Mouse (Mus musculus): ENCODE data around the gene Nol12. TPM values are rescaled to one million over a fixed set of nuclear protein-coding genes. Genes with fewer than 3 reads are reported as not detected.

The Nol12 gene
- polyA plus RNA-seq, 1 experiment: 24.3 TPM

DNA sequence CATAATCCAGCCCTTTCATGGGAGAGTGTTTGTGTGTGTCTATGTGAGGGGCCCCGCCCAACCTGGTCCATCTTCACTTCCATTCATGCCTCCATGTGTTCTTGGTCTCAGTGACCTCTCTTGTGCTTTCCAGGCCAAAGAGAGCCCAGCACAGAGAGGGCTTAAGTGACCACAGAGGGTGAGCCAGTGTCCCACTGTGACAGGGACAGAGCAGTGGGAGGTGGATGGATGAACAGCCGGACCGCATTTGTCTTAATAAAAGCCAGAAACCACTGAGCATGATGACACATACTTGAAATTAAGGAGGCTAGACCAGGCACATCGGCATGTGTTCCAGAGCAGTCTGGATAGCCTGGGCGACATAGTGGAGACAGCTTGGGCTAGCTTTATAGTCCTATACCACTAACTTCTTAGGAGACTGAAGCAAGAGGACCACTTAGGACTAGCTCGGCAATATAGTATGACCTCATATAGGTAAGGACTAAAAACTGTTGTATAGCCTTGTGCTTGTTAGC is 4.5 kb upstream of the Nol12 start:
- no peak for TF ChIP-seq GATA1 (IDR thresholded peaks at IDR 0.05; ENCODE audit: low read length)

DNA sequence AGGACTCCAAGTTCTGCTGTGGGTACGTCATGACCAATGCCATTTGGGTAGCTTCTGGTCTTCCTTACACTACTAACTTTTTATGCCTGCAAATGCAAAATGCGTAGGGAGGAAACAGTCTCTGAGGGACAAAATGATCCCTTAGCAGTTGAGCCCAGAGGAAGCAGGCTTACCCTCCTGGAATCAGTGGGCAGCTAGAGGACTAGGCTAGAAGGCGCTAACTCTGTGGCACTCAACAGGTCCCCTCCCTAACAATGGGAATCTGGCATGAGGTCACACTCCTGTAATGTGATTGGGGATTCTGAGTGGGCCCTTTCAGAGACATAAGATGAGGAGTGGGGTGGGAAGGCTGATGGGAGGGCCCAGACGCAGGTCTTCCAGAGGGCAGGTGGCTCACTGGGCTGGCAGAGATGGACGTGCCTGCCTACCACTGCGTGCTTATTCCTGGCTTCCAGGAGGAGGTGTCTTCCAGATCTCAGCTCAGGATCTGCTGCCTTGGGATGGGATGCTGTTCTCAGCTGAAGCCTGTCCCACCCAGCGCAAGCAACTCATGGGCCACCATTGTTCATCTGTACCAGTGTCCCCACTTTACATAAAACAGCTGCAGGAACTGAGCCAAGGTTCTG is 3.8 kb upstream of the Nol12 start:
- no peak for TF ChIP-seq GATA1 (IDR thresholded peaks at IDR 0.05; ENCODE audit: low read length)

DNA sequence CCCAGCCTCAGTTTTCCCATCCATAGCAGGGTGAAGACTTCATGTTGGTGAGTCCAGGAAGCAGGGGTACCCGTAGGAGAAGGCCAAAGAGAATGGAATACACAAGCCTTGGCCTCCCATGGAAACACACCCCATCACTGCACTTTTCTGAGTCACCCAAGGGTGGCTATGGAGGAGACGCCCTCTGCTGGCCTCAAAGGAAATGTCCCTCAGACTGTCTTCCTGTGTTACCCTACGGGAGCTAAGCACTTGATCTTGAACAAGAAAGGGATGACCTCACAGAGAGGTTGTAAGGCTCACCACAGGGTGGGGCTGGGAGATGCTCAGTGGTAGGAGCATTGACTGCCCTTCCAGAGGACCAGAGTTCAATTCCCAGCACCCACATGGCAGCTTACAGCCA is 3.2 kb upstream of the Nol12 start:
- TF ChIP-seq GATA1 (IDR thresholded peaks at IDR 0.05; ENCODE audit: low read length): no peak

DNA sequence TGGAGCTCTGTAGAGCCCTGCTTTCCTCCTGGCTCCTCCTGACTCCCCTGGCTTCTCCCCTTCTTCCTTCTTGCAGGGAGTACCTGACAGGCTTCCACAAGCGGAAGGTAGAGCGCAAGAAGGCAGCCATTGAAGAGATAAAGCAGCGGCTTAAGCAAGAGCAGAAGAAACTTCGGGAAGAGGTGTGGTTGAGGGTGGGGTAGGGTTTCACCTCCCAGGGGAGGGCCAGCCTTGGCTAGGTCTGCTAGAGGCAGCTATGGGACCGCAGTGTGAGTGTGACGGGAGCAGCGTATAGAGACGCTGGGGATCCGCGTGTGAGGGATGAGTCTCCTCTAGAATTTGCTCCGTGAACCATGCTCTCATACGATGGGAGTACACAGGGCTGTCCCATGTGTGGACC is 1.7 kb downstream of the Nol12 start:
- TF ChIP-seq GATA1 (IDR thresholded peaks at IDR 0.05; ENCODE audit: low read length): no peak

DNA sequence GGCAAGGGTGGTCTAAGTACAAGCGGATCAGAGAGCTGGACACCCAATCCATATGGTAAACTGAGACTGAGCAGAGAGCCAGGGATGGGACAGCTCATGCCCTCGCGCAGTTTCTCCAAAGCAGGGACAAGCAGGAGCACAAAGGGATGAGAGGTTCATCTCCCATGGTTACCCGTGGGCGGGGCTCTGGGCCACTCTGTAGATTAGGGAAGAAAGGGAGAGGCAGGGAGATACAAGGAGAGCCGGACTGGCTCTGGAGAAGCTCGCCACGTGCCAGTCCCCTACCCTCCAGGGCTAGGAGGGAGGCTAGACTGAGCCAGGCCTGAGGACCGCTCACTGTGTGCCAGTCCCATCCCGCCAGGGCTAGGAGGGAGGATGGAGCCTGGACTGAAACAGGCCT is 2.6 kb downstream of the Nol12 start:
- no peak for TF ChIP-seq GATA1 (IDR thresholded peaks at IDR 0.05; ENCODE audit: low read length)

DNA sequence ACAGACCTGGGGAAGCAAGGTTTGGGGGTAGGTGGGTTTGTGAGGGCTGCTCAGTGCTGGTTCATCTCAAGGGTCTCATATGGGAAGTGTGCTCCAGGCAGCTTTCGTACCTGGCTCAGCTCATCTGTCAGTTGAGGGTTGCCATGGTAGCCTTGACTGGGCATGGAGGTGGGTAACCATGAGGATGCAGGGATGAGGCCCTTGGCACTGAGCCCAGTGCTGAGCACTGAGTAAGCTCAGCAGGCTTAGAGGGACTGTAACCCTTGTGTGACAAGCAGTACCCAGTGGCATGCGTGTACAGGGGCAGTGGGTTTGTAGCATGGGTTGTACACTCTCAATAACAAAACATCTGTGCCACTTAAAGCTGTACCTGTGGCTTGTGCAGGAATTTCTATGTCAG is 3.2 kb downstream of the Nol12 start:
- no peak for TF ChIP-seq GATA1 (IDR thresholded peaks at IDR 0.05; ENCODE audit: low read length)

DNA sequence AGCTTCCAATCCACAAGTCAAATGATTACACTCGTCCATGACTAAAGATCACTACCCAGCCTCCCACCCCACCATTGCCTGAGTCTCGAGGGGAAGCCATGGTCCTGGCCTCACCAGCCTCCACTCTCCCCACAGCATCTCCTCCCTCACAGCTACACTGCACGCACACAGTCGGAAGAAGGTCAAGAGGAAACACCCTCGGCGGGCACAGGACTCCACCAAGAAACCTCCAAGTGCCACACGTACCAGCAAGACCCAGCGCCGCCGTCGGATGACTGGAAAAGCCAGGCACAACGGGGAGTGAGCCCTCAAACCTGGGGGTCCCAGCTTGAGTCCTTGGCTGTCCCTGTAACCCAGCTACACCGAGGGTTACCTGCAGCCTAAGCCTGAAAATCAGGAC is 5.6 kb downstream of the Nol12 start:
- TF ChIP-seq GATA1 (IDR thresholded peaks at IDR 0.05; ENCODE audit: low read length): no peak

DNA sequence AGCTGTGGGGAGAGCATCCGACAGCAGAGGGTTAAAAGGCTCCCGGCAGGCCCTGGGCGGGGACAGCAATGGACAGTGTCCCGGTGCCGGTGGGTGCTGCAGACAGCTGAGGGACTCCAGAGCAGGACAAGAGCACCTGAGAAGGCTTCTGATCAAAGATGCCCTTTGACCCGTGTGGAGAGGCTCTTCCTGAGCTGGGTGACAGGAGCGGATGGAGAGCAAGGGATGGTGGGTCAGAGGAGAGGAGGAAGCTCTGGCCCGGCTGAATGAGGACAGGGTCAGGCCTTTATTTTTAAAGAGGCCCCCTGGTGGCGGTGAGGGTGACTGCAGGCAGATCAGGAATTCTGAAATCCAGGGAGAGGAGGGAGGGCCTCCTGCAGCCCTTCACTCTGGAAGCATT is 7.9 kb downstream of the Nol12 start:
- TF ChIP-seq GATA1 (IDR thresholded peaks at IDR 0.05; ENCODE audit: low read length): no peak

DNA sequence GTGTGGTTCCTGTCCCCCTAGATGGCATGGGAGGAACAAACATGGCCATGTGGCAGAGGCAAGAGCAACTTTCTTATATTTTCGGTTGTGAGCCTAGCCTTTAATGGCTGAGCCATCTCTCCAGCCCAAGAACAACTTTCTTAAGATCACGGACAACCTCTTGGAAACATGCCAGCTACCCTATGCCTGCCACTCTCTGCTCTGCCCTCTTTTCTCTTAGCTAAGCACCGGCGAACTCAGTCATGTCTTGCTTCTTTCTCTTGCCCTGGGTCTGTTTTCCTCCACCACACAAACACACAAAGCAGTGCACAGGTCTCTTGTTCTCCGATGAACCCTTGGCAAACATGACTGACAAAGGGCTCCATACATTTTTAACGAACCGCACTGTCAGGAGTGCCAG is 11.5 kb downstream of the Nol12 start:
- no peak for TF ChIP-seq GATA1 (IDR thresholded peaks at IDR 0.05; ENCODE audit: low read length)

DNA sequence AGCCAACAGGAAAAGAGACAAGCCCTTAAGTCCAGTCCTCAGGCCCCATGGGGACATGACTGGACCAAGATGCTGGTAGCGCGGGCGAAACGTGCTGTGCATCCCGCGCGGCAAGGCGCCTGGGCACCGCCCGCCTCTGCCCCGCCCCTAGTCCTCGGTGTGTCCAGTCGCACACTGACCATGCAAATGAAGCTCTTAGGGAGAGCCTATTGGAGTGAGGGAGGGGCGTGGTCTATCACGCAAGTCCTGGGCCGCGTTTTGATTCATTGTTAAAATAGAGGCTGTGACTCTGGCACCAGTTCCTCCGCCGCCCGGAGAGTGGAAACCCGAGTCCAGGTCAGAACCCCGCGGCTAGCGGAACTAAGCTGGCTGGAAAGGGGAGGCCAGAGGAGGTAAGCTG is 12.9 kb downstream of the Nol12 start, which contains the start of gene Triobp:
Gene Triobp, plus strand, starts transcription at position 68 of the 400 bp plus-strand sequence.
- TF ChIP-seq GATA1 (IDR thresholded peaks at IDR 0.05; ENCODE audit: low read length): no peak

DNA sequence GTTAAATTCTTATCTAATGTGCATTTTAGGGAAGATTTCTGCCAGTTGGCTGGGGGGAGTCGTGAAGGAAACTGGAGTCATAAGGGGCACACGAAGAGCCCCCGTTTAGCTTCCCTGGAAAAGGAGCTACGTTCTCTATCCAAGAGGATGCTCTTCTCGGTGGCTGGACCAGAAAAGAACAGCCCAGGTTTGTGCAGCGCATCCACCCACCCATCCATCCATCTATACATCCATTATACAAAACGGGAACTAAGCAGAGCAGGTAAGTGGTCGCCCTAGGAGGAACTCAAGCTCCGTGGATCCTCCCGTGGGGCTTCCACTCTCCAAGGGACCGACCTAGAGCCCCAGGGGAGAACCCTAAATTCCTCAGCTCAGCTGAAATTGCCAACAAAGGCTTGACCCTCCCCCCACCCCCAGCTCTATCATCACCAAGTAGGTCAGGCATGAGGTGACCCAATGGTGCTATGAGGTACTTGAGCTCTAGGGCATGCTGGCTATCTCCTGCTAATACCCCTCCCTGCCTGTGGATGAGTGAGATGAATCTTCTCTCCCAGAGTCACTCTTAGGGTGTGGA is 13.5 kb downstream of the Nol12 start:
- TF ChIP-seq GATA1 (IDR thresholded peaks at IDR 0.05; ENCODE audit: low read length): no peak

DNA sequence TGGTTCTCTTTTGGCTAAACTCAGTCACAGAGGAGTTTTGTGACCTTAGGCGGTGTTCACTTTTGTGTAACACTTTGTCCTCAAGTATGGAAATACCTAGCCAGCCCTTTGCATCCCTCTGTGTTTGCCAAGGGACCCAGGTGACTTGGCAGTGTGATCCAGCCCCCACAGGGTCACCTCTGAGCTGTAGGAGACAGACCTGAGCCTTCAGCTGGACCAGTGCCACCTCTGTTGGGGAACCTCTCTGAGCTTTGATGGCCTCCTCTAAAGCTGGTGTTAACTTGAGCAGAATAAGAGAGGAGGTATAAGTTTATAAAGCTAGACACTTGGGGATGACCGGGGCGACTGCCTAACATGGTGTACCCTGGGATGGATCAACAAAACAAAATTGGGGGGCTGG is 14.2 kb downstream of the Nol12 start:
- no peak for TF ChIP-seq GATA1 (IDR thresholded peaks at IDR 0.05; ENCODE audit: low read length)

DNA sequence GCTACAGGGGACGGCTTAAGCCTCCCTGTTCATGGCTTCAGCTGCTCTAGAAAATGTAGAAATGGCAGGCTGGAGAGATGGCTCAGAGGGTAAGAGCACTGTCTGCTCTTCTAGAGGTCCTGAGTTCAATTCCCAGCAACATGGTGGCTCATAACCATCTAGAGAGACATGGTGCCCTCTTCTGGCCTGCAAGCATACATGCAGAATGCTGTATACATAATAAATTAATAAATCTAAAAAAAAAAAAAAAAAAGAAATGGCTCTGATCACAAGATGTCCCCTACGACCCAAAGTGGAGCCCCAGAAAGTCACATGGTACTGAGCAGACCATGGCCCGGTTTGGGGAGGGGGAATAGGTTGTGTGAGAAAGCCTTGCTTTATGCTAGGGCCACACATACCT is 20.9 kb downstream of the Nol12 start:
- TF ChIP-seq GATA1 (IDR thresholded peaks at IDR 0.05; ENCODE audit: low read length): no peak

DNA sequence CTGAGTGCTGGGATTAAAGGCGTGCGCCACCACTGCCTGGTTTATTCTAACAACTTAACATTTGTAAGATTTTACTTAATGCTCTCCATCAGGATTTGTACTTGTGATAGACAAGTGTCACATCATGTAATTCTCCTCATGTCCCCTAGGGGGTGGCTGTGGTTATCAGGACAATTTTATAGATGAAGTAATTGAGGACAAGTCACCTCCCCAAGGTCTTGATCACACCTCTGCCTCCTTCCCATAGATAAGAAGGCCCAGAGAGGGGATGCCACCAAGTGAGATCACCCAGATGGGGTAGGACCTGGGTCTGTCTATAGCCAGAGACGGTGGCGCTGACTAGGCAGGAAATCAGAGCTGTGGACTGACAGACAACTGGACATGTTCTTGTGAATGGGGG is 21.6 kb downstream of the Nol12 start:
- no peak for TF ChIP-seq GATA1 (IDR thresholded peaks at IDR 0.05; ENCODE audit: low read length)

DNA sequence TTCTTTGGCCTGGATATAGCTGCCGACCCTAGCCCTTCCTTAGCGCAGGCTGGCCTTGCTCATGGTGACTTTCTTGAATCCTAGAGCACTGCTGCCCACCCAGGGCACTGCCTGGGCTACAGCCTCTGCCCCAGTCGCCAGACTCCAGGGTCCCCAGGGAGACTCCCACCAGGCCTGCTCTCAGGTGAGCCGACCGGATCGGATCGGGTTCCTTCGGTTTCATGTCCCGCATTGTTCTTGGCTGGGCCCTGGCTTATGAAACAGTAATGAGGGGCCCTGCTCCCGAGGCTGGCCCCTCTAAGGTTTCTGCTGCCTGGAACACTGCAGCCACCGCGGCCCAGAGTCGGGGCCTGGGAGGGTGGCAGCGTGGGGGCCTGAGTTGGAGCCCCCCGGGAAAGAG is 22.3 kb downstream of the Nol12 start:
- no peak for TF ChIP-seq GATA1 (IDR thresholded peaks at IDR 0.05; ENCODE audit: low read length)

DNA sequence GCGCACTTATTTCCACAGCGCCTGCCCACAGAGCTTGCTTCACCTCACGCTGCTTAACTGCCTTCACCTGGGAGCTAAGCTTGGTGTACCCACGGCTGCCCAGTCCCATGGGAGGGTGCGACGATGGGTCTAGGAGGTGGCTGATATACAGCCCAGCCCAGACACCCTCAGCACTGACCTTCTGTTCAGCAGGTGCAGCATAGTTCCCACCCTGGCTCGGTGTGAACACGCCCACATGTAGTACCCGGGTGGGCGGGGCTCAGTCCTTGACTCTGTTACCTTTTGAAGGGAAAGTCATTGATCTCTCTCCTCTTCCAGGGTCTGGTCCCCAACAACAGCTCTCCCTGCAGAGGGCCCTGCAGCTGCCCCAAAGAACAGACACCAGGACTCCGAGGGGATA is 24.8 kb downstream of the Nol12 start:
- no peak for TF ChIP-seq GATA1 (IDR thresholded peaks at IDR 0.05; ENCODE audit: low read length)

DNA sequence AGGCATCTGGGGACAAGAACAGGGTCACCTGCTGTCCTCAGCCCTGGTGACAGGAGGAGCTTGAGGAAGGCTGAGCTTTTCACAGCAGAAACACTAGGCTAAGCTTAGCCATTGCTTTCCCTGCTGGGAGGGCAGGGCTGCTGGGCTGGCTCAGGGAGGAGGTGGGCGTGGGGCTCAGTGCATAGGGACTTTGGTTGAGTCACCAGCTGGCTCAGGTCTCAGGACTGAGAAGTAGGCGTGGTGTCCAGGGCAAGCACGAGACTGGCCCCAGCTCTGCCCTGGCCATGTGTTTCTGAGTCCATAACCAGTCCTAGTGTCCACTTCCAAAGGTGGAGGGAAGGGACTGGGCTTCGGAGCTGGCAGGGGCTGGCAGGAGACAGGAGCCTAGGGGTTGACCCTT is 25.4 kb downstream of the Nol12 start:
- no peak for TF ChIP-seq GATA1 (IDR thresholded peaks at IDR 0.05; ENCODE audit: low read length)
